Mouse (Mus musculus) forebrain, embryonic 16.5 days (tissue): ENCODE results near the gene Olfr1118. TPM values are rescaled to one million over a fixed set of nuclear protein-coding genes. Genes with fewer than 3 reads are reported as not detected.
"Not testable (repeated sequence)": the region's sequence is repeated elsewhere in the genome, so short reads cannot be mapped to it uniquely, and the experiment has no call there.

Source experiments
- ATAC-seq: fragments of 200-750 bp; cut with Nextera tagmentation; 2 replicates; pipeline ENCODE4 v1.8.0; 2017; ENCODE audit warnings: mild to moderate bottlenecking, moderate library complexity
- H3K27ac ChIP-seq: fragments of 300-500 bp; sonication (generic); 2 replicates; pipeline ENCODE4 v1.5.1; 2014; ENCODE audit warnings: low read length, control low read depth
- H3K27me3 ChIP-seq: fragments of 300-500 bp; sonication (generic); replicated peaks from 2 replicates; pipeline ENCODE4 v1.6.1; 2014; ENCODE audit warnings: low read length; ENCODE audit not compliant: control insufficient read depth, insufficient read depth
- H3K36me3 ChIP-seq: fragments of 300-500 bp; sonication (generic); 2 replicates; pipeline ENCODE4 v1.6.1; 2014; ENCODE audit not compliant: control insufficient read depth, insufficient read depth
- H3K4me1 ChIP-seq: fragments of 300-500 bp; sonication (generic); replicated peaks from 2 replicates; pipeline ENCODE4 v1.6.1; 2014; ENCODE audit warnings: low read length; ENCODE audit not compliant: control insufficient read depth, insufficient read depth
- H3K4me2 ChIP-seq: fragments of 300-500 bp; sonication (generic); 2 replicates; pipeline ENCODE4 v1.6.1; 2014; ENCODE audit warnings: mild to moderate bottlenecking, low read length, control low read depth
- H3K4me3 ChIP-seq: fragments of 300-500 bp; sonication (generic); replicated peaks from 2 replicates; pipeline ENCODE4 v1.5.1; 2014; ENCODE audit warnings: mild to moderate bottlenecking, low read length, control low read depth
- H3K9ac ChIP-seq: fragments of 300-500 bp; sonication (generic); replicated peaks from 2 replicates; pipeline ENCODE4 v1.6.1; 2014; ENCODE audit warnings: low read depth, low read length, control low read depth
- H3K9me3 ChIP-seq: fragments of 300-500 bp; sonication (generic); 2 replicates; pipeline ENCODE4 v1.6.1; 2016; ENCODE audit warnings: low read length; ENCODE audit not compliant: control insufficient read depth
- WGBS: fragments of 180-500 bp; shearing (Covaris S2); extraction: QIAGEN DNeasy Blood & Tissue Kit; methylation state at CpG from one replicate; pipeline ENCODE4 v1.1.7; 2014; 5-methylcytosine and 5-hydroxymethylcytosine counted together
- polyA plus RNA-seq: library from polyadenylated mRNA; unstranded; fragments of >200 nt; fragmentation: Nextera tagmentation; extraction: Ambion mirVana; gene quantifications from 2 replicates; pipeline ENCODE4 v1.2.1, GENCODE M21; 2015

Olfr1118 gene
- polyA plus RNA-seq: not detected in 2 replicates

DNA sequence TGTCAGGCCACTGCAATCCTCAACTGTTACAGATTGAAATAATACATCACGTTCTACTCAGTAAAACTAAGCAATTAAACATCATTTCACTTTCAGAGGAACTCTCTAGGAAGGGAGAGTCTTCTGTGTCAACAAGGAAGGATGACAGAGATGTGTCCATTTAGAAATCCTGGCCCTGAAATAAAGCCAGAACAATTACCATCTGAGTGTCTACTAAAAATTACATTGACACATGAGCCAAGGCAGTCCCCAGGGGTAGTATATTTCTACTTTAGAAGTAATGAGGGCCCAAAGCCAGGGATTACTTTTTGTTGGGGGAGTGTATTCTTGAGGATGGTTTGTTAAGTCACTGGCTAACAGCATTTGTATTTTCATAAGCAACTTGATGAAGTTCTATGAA is at the start of gene Olfr1118:
Olfr1118 (plus strand) TSS at position 301 of the 400 bp plus-strand sequence.
- no peak for ATAC-seq
- H3K27me3 ChIP-seq: no peaks in the 10 kb centered on the region
- no peak within 1 kb of the TSS for H3K4me2 ChIP-seq
- no peak within 1 kb of the TSS for H3K27ac ChIP-seq
- H3K9me3 ChIP-seq: no peaks in the 10 kb centered on the region
- WGBS: 77% methylated on average over 1 of the region's 1 CpGs
- H3K36me3 ChIP-seq: no peaks in the 10 kb centered on the region
- no peak within 1 kb of the TSS for H3K4me3 ChIP-seq
- no peak within 1 kb of the TSS for H3K9ac ChIP-seq
- no peaks in the 10 kb centered on the region for H3K4me1 ChIP-seq

DNA sequence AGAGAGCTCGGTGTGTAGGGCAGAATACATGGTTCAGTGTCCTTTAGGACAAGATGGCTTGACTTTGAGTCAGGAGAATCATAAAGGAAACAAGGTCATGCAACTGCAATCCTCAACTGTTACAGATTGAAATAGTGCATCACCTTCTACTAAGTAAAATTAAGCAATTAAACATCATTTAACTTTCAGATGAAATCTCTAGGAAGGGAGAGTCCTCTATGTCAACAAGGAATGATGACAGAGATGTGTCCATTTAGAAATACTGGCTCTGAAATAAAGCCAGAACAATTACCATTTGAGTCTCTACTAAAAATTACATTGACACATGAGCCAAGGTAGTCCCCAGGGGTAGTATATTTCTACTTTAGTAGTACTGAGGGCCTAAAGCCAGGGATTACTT is 40.1 kb upstream of the Olfr1118 start, which contains the start of gene Olfr1116:
Olfr1116 (plus strand) TSS at position 301 of the 400 bp plus-strand sequence.
- no peaks in the 10 kb centered on the region for H3K9me3 ChIP-seq
- WGBS: 89% methylated on average over 1 of the region's 1 CpGs
- no peaks in the 10 kb centered on the region for H3K36me3 ChIP-seq
- H3K4me2 ChIP-seq: no peak within 1 kb of the TSS
- H3K27ac ChIP-seq: no peak within 1 kb of the TSS
- ATAC-seq: no peak
- H3K4me1 ChIP-seq: no peaks in the 10 kb centered on the region
- no peak within 1 kb of the TSS for H3K4me3 ChIP-seq
- no peaks in the 10 kb centered on the region for H3K27me3 ChIP-seq
- H3K9ac ChIP-seq: no peak within 1 kb of the TSS

DNA sequence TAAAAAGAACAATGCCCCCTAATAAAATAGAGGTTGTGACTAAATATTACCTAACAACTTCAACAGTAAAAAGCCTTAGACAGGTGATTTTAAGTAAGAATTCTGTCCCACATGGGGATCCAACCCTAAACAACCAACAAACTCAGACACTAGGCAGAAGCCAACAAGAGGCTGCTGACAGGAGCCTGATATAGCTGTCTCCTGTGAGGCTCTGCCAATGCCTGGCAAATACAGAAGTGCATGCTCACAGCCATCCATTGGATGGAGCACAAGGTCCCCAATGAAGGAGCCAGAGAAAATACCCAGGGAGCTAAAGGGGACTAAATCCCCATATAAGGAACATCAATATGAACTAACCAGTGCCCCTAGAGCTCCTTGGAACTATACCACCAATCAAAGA is 13.4 kb upstream of the Olfr1118 start:
- not testable (repeated sequence) for H3K4me3 ChIP-seq, H3K4me2 ChIP-seq, H3K9ac ChIP-seq

DNA sequence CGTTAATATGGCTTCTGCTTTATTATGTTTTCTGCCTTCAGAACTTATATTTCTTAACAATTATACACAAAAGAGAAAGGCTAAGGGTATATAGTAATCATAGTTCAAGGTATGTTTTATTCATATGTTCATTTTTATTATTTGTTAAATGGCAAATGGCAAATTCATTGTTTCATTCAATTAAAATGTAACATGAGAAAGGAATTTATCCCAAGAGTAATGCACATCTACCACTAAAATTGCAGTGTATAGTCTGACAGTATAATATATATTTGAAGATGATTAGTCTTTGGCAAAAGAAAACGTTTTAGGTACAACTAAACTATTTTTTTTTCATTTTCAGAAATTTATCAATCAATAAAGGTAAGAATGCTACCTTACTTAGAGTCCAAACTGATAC is 47.1 kb downstream of the Olfr1118 start, which contains the start of gene Olfr1120:
Olfr1120 (plus strand) TSS at position 301 of the 400 bp plus-strand sequence.
- Histone ChIP-seq H3K4me2 (no peak within 1 kb of the TSS), H3K4me3 (no peak within 1 kb of the TSS), H3K9ac (no peak within 1 kb of the TSS), H3K4me1 (no peaks in the 10 kb centered on the region), H3K27ac (no peak within 1 kb of the TSS), H3K27me3 (no peaks in the 10 kb centered on the region), H3K36me3 (no peaks in the 10 kb centered on the region), H3K9me3 (no peaks in the 10 kb centered on the region)
- ATAC-seq: no peak
- WGBS: 60% methylated on average over 2 of the region's 2 CpGs

More for the DNA sequence above, 13.4 kb upstream of the Olfr1118 start:
- H3K36me3 ChIP-seq, ATAC-seq, H3K9me3 ChIP-seq, H3K4me1 ChIP-seq, H3K27ac ChIP-seq, H3K27me3 ChIP-seq: not testable (repeated sequence)

DNA sequence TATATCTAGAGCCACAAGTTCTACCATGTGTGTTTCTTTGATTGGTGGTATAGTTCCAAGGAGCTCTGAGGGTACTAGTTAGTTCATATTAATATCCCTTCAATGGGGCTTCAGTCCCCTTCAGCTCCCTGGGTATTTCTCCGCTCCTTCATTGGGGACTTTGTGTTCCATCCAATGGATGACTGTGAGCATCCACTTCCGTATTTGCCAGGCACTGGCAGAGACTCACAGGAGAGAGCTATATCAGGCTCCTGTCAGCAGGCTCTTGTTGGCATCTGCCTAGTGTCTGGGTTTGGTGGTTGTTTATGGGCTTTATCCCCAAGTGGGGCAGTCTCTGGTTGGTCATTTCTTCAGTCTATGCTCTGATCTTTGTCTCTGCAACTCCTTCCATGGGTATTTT is 52.7 kb downstream of the Olfr1118 start:
- not testable (repeated sequence) for H3K36me3 ChIP-seq, H3K27ac ChIP-seq, H3K9ac ChIP-seq, H3K4me2 ChIP-seq, H3K9me3 ChIP-seq, H3K4me1 ChIP-seq, ATAC-seq, H3K4me3 ChIP-seq, H3K27me3 ChIP-seq
- WGBS: 98% methylated on average over 2 of the region's 2 CpGs

Other genes starting within 250 kb of the Olfr1118 start
- gene Olfr1107, start 231.8 kb upstream of the Olfr1118 start, polyA plus RNA-seq: not detected in 2 replicates
- not detected in 2 replicates for gene Olfr1109, start 211.6 kb upstream of the Olfr1118 start, polyA plus RNA-seq
- gene Olfr259, start 193.0 kb upstream of the Olfr1118 start, polyA plus RNA-seq: not detected in 2 replicates
- not detected in 2 replicates for gene Olfr1110, start 167.3 kb upstream of the Olfr1118 start, polyA plus RNA-seq
- not detected in 2 replicates for gene Olfr1111, start 155.0 kb upstream of the Olfr1118 start, polyA plus RNA-seq
- not detected in 2 replicates for gene Olfr1112, start 119.8 kb upstream of the Olfr1118 start, polyA plus RNA-seq
- not detected in 2 replicates for gene Olfr1113, start 98.6 kb upstream of the Olfr1118 start, polyA plus RNA-seq
- gene Olfr1115, start 59.6 kb upstream of the Olfr1118 start, polyA plus RNA-seq: not detected in 2 replicates
- not detected in 2 replicates for gene Olfr1116, start 40.0 kb upstream of the Olfr1118 start, polyA plus RNA-seq
- gene Olfr1120, start 47.2 kb downstream of the Olfr1118 start, polyA plus RNA-seq: not detected in 2 replicates
- gene Olfr1121, start 62.3 kb downstream of the Olfr1118 start, polyA plus RNA-seq: not detected in 2 replicates
- not detected in 2 replicates for gene Olfr1122, start 78.3 kb downstream of the Olfr1118 start, polyA plus RNA-seq
- gene Olfr1123, start 109.1 kb downstream of the Olfr1118 start, polyA plus RNA-seq: not detected in 2 replicates
- 0.09 TPM in 1 of 2 replicates, not detected in the other for gene Olfr1124, start 122.7 kb downstream of the Olfr1118 start, polyA plus RNA-seq
- gene Olfr1126, start 146.4 kb downstream of the Olfr1118 start, polyA plus RNA-seq: not detected in 2 replicates
- gene Pramel7, start 189.5 kb downstream of the Olfr1118 start, polyA plus RNA-seq: not detected in 2 replicates
- not detected in 2 replicates for gene Pramel6, start 199.0 kb downstream of the Olfr1118 start, polyA plus RNA-seq
- not detected in 2 replicates for gene Olfr153, start 224.2 kb downstream of the Olfr1118 start, polyA plus RNA-seq
- gene Olfr1128, start 238.0 kb downstream of the Olfr1118 start, polyA plus RNA-seq: not detected in 2 replicates